Mouse (Mus musculus) cerebellum, postnatal 4 days (tissue): ENCODE data around the gene Rfxank.
A peak's percentile ranks its signal among the peaks of the same experiment; 100 is the strongest.

Experiments
- DNase-seq, 2 experiments: peaks; one replicate each; pipeline ENCODE4 v3.0.0; 2022; ENCODE audit warnings: low spot score in 2 of 2, mixed read lengths in 1 of 2

Gene Rfxank

GRCm38 (mm10) chr8:70139026-70139857, at the start of gene Rfxank, which contains the start of the genes Borcs8 and Mef2b:
Gene Rfxank, minus strand, starts transcription at chr8:70139154.
Gene Borcs8, plus strand, starts transcription at chr8:70139499.
Gene Mef2b, plus strand, starts transcription at chr8:70139711.
- peak; percentile 91 to 98 for DNase-seq

GRCm38 (mm10) chr8:70188707-70189106, 49.8 kb upstream of the Rfxank start:
- no peak for DNase-seq

GRCm38 (mm10) chr8:70183194-70183593, 44.2 kb upstream of the Rfxank start:
- no peak for DNase-seq

DNA sequence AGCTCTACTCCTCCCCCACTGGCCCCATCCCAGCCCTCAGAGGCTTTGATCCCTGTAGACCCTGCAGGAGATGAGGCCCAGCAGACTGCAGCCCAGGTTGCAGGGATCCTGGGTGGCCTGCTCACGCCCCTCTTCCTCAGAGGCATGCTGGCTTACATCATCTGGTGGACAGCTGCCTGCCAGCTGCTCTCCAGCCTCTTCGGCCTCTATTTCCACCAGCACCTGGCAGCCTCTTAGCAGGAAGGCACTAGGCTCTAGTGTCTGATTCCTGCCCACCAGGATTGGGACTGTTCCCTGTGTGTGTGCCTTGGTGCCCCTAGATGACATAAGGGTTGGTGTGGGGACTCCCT, 42.9 kb upstream of the Rfxank start:
- DNase-seq, result no peak

DNA sequence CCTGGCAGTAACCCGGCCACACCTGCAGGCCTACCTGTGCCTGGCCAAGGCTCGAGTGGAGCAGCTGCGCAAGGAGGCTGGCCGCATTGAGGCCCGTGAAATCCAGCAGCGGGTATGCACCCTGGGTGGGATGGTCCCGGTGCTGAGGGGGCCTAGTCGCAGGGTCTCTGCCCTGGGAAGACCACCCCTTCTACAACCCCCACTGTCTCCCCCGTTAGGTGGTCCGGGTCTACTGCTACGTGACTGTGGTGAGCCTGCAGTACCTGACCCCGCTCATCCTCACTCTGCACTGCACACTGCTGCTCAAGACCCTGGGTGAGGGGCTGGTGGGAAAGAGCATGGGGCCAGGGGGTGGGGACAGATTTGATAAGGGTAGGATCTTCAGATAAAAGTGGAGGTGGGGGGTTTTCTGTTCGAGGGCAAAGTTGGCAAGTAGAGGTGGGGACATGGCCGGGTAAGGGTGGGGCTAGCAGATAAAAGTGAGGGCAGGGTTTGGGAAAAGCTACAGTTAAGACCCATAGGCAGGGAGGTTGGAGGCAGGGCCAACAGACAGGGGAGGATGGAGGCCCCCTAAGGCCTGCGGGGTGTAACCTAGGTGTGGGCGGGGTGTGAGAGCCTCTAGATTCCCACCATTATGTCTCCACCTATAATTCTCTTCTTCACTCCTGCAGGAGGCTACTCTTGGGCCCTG, 42.4 kb upstream of the Rfxank start:
- DNase-seq, result no peak

DNA sequence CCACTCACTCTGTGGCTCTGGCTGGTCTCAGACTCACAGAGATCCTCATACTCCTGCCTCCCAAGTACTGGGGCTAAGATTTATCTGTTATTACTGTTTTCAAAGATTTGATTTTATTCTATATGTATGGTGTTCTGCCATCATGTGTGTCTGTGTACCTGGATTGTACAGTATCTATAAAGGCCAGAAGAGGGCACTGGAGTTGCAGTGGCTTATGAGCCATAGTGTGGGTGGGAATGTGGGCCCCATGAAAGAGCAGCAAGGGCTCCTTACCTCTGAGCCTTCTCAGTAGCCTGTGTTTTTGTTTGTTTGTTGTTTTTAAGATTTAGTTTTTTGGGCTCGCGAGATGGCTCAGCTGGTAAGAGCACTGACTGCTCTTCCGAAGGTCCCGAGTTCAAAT, 40.1 kb upstream of the Rfxank start:
- no peak for DNase-seq

- DNase-seq, result no peak
These were observed 39.3 kb upstream of the Rfxank start for GRCm38 (mm10) chr8:70178231-70178630.

DNA sequence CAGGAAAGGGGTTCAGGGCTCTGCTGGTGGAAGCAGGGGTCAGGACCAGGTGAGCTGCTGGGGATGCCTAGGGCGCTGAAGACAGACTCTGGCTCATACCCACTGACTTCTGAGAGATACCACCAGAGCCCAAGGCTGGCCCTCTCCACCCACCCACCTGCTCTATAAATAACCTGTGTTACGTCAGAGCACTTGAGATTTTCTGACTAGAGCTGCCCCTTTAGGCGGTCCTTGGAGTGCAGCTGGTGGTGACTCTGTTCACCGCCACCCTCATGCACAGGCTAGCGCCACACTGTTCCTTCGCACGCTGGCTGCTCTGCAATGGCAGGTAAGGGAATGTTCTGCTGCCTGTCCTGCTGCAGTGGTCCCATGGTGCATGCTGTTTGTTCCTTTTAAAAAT, 35.1 kb upstream of the Rfxank start:
- no peak for DNase-seq

DNA sequence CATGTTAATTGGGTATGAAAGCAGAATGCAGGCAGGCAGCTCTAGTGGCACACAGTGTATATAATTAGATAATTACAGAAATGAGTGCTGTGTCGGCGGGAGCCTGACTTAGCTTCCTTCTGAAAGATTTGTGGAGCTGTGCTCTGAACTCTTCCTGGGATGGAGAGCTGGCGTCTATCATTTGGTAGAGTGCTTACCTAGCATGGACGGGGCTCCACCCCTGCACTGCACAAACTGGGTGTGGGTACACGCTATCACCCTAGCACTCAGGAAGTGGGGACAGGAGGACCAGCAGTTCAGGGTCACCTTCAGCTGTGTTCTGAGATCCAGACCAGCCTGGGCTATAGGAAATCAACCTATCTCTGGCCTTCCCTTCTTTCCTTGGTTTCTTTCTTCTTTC, 34.4 kb upstream of the Rfxank start:
- no peak for DNase-seq

- peak; percentile 56 to 83 for DNase-seq
These were observed 33.2 kb upstream of the Rfxank start, which contains the start of gene Tmem161a for GRCm38 (mm10) chr8:70172043-70172681. Gene Tmem161a, plus strand, starts transcription at chr8:70172356.

- no peak for DNase-seq
These were observed 32.3 kb upstream of the Rfxank start for GRCm38 (mm10) chr8:70171240-70171639.

GRCm38 (mm10) chr8:70170748-70171147, 31.8 kb upstream of the Rfxank start:
- DNase-seq, result no peak

DNA sequence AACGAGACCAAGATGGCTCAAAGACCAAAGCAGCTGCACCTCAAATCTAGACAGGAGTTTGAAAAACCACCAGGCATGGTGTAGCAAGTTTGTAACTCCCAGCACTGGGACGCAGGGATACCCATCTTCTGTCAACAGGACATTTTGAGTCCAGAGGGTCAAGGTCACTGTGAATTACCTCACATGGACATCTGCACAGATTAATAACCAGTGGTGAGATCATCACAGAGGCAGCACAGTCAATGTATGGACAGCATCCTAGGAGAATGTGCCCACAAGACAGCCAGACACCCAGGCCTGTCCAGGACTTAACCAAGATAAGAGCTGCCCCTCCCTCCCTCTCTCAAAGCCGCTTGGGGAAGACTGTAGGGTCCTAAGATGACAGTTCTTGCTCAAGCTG, 31.2 kb upstream of the Rfxank start:
- no peak for DNase-seq

DNA sequence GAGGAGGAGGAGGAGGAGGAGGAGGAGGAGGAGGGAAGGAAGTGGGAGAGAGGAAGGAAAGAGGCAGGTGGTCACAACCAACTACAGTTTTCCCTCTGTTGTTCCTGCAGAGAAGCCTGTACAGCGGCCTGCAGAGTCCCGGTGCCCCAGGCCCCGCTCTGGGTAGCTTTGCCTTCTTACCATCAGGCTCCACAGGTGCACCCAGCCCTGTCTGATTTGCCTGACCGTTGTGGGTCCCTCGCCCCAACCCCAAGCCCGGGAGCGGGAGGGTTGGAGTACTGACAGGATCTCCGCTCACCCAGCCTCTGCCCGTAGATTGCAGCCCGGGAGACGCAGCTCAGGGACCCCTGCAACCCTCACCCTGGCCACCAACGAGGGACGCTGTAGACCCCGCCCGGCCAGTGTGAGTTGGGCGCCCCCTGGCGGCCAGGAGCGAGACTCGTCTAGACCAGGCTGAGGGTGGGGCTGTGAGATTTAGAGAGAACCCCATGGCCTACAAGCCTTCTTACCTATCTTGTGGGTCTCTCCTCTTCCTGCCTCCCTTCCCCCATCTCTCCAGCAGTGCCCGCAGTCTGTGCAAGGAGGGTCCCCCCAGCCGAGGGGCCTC, 27.7 kb upstream of the Rfxank start:
- DNase-seq, result peak; percentile 62 to 82

GRCm38 (mm10) chr8:70163316-70163715, 24.4 kb upstream of the Rfxank start:
- DNase-seq, result no peak

GRCm38 (mm10) chr8:70160015-70160414, 21.1 kb upstream of the Rfxank start:
- DNase-seq, result no peak

DNA sequence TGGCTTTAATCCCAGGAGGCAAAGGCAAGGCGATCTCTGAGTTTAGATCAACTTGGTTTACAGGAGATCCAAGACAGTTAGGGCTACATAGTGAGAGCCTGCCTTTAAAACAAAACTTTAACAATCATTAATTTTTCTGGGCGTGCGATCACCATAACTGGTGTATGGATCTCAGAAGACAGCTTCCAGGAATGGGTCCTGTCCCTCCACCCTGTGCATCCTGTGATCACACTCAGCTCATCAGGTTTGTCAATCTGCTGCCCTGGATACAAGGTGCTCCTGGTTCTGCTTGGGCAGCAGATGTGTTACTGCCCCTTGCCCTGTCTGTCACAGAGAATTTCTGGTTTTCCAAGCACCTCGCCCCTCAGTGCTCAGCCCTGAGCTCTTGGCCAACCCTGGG, 20.3 kb upstream of the Rfxank start:
- DNase-seq, result no peak

DNA sequence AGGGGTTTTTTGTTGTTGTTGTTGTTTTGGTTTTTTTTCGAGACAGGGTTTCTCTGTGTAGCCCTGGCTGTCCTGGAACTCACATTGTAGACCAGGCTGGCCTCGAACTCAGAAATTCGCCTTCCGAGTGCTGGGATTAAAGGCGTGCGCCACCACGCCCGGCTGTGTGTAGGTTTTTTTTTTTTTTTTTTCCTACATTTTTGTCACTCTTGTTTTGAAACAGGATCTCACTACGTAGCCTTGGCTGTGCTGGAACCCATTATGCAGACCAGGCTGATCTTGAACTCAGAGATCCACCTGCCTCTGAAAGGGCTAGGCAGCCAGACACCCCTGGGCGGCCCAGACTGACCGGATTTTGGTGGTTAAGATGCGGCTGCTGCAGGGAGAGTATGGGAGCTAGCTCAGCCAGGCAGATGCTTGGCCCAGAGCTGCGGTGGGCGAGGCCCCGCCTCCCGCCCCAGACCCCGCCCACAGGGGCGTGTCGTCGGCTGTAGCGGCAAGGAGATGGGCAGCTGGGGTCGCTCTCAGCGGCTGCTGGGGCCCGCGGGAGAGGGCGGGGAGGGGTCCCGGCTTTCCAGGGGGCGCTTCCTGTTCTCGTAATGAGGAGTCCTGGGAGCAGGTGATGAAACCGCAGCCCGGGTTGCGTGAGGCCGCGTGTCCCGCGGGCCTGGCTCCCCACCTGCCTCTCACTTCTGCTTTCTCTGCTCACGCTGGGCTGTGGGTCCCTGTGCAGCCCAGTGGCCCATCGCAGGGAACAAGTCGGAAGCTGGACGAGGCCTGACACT, 19.3 kb upstream of the Rfxank start:
- peak; percentile 44 to 72 for DNase-seq

- no peak for DNase-seq
These were observed 18.4 kb upstream of the Rfxank start for GRCm38 (mm10) chr8:70157240-70157800.

DNA sequence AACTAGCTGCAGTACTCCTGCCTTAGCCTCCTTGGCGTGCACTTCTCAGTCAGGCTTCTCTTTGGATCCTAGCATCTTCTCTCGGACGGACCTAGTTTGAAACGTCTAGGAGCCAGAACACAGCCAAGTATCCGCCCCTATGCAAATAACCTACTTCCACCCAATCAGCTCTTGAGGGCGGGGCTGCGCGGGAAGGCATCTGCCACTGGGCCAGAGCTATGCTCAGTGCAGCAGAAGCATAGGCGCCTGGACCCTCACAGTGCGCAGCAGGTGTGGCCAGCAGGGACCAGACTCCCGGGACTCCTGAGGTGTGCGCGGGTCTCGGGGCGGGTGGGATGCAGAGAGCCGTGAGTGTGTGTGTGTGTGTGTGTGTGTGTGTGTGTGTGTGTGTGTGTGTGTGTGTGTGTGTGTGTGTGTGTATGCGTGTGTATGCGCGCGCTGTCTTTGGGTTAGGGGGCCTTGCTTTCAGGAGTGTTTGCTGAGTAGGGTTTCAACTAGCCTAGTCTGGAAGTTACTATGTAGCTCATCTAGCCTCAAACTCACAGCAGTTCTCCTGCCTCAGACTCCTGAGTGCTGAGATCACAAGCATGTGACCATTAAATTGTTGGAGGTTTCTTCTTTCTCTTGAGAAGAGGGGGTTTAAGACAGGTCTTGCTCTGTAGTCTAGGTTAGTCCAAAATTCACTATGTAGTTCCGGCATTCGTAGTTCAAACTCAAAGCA, 13.7 kb upstream of the Rfxank start:
- DNase-seq, result peak in 1 of 2 experiments; percentile 63
